Mouse (Mus musculus): ENCODE results near the gene Gda. TPM values are rescaled to one million over a fixed set of nuclear protein-coding genes. Genes with fewer than 3 reads are reported as not detected.

The Gda gene
- polyA plus RNA-seq, 1 experiment: 0.04 TPM

- no peaks in the 10 kb centered on the region for H3K79me2 ChIP-seq (ENCODE audit: control insufficient read depth, insufficient read depth)
- H3K4me2 ChIP-seq (ENCODE audit: low read depth): no peak overlapping the region
- no peak overlapping the region for H3ac ChIP-seq (ENCODE audit: control insufficient read depth, insufficient read length)
- no peaks in the 10 kb centered on the region for H3K36me3 ChIP-seq (ENCODE audit: control insufficient read depth, insufficient read depth)
- no peaks in the 10 kb centered on the region for H3K27me3 ChIP-seq (ENCODE audit: control insufficient read depth, insufficient read depth, insufficient read length)
- no peak overlapping the region for H3K4me3 ChIP-seq
- TF ChIP-seq USF1 (IDR thresholded peaks at IDR 0.05; ENCODE audit: low read depth): no peak
- TF ChIP-seq TCF12 (IDR thresholded peaks at IDR 0.05; ENCODE audit: insufficient read depth, poor library complexity, severe bottlenecking): no peak
- no peak for TF ChIP-seq CEBPB (IDR thresholded peaks at IDR 0.05; ENCODE audit: insufficient read depth, poor library complexity, severe bottlenecking)
- TF ChIP-seq TCF3 (IDR thresholded peaks at IDR 0.05; ENCODE audit: insufficient read length, low read depth): no peak
- no peak for TF ChIP-seq SRF (IDR thresholded peaks at IDR 0.05; ENCODE audit: control insufficient read depth, insufficient read length, low read depth)
- TF ChIP-seq MYOG (IDR thresholded peaks at IDR 0.05; ENCODE audit: control insufficient read depth in 1 of 3, insufficient read depth in 1 of 3, insufficient read length in 2 of 3, low read depth in 2 of 3): no peak
- no peak for TF ChIP-seq POLR2A (IDR thresholded peaks at IDR 0.05; ENCODE audit: insufficient read length, low read depth)
- no peak for TF ChIP-seq E2F4 (IDR thresholded peaks at IDR 0.05; ENCODE audit: insufficient read depth)
- TF ChIP-seq POLR2AphosphoS2 (IDR thresholded peaks at IDR 0.05; ENCODE audit: insufficient read length, low read depth): no peak
- TF ChIP-seq MYOD1 (IDR thresholded peaks at IDR 0.05; ENCODE audit: control insufficient read depth in 1 of 3, insufficient read length in 2 of 3, low read depth in 2 of 3): no peak
- no peak for TF ChIP-seq REST (IDR thresholded peaks at IDR 0.05; ENCODE audit: insufficient read depth, insufficient read length)
- TF ChIP-seq MAX (IDR thresholded peaks at IDR 0.05; ENCODE audit: low read depth): no peak
Observed at GRCm38 (mm10) chr19:21441787-21442186, 31.5 kb downstream of the Gda start.

GRCm38 (mm10) chr19:21440841-21441240 lies 32.4 kb downstream of the Gda start:
- Histone ChIP-seq H3K79me2 (ENCODE audit: control insufficient read depth, insufficient read depth) (no peaks in the 10 kb centered on the region), H3K27me3 (ENCODE audit: control insufficient read depth, insufficient read depth, insufficient read length) (no peaks in the 10 kb centered on the region), H3K36me3 (ENCODE audit: control insufficient read depth, insufficient read depth) (no peaks in the 10 kb centered on the region), H3K4me2 (ENCODE audit: low read depth) (no peak overlapping the region), H3K4me3 (no peak overlapping the region), H3ac (ENCODE audit: control insufficient read depth, insufficient read length) (no peak overlapping the region)
- TF ChIP-seq REST (IDR thresholded peaks at IDR 0.05; ENCODE audit: insufficient read depth, insufficient read length) (no peak), TCF3 (IDR thresholded peaks at IDR 0.05; ENCODE audit: insufficient read length, low read depth) (no peak), USF1 (IDR thresholded peaks at IDR 0.05; ENCODE audit: low read depth) (no peak), SRF (IDR thresholded peaks at IDR 0.05; ENCODE audit: control insufficient read depth, insufficient read length, low read depth) (no peak), MYOD1 (IDR thresholded peaks at IDR 0.05; ENCODE audit: control insufficient read depth in 1 of 3, insufficient read length in 2 of 3, low read depth in 2 of 3) (no peak), E2F4 (IDR thresholded peaks at IDR 0.05; ENCODE audit: insufficient read depth) (no peak), POLR2A (IDR thresholded peaks at IDR 0.05; ENCODE audit: insufficient read length, low read depth) (no peak), TCF12 (IDR thresholded peaks at IDR 0.05; ENCODE audit: insufficient read depth, poor library complexity, severe bottlenecking) (no peak), MYOG (IDR thresholded peaks at IDR 0.05; ENCODE audit: control insufficient read depth in 1 of 3, insufficient read depth in 1 of 3, insufficient read length in 2 of 3, low read depth in 2 of 3) (no peak)

GRCm38 (mm10) chr19:21439141-21439737 lies 34.0 kb downstream of the Gda start:
- Histone ChIP-seq H3K79me2 (ENCODE audit: control insufficient read depth, insufficient read depth) (no peaks in the 10 kb centered on the region), H3K4me2 (ENCODE audit: low read depth) (no peak overlapping the region), H3ac (ENCODE audit: control insufficient read depth, insufficient read length) (no peak overlapping the region), H3K27me3 (ENCODE audit: control insufficient read depth, insufficient read depth, insufficient read length) (no peaks in the 10 kb centered on the region), H3K36me3 (ENCODE audit: control insufficient read depth, insufficient read depth) (no peaks in the 10 kb centered on the region), H3K4me3 (no peak overlapping the region)
- TF ChIP-seq MAX (IDR thresholded peaks at IDR 0.05; ENCODE audit: low read depth) (no peak), SRF (IDR thresholded peaks at IDR 0.05; ENCODE audit: control insufficient read depth, insufficient read length, low read depth) (no peak), POLR2A (IDR thresholded peaks at IDR 0.05; ENCODE audit: insufficient read length, low read depth) (no peak), MYOD1 (IDR thresholded peaks at IDR 0.05; ENCODE audit: control insufficient read depth in 1 of 3, insufficient read length in 2 of 3, low read depth in 2 of 3) (no peak), POLR2AphosphoS2 (IDR thresholded peaks at IDR 0.05; ENCODE audit: insufficient read length, low read depth) (no peak), TCF12 (IDR thresholded peaks at IDR 0.05; ENCODE audit: insufficient read depth, poor library complexity, severe bottlenecking) (no peak), USF1 (IDR thresholded peaks at IDR 0.05; ENCODE audit: low read depth) (no peak), MYOG (IDR thresholded peaks at IDR 0.05; ENCODE audit: control insufficient read depth in 1 of 3, insufficient read depth in 1 of 3, insufficient read length in 2 of 3, low read depth in 2 of 3) (no peak), REST (IDR thresholded peaks at IDR 0.05; ENCODE audit: insufficient read depth, insufficient read length) (no peak), E2F4 (IDR thresholded peaks at IDR 0.05; ENCODE audit: insufficient read depth) (no peak), TCF3 (IDR thresholded peaks at IDR 0.05; ENCODE audit: insufficient read length, low read depth) (no peak), CEBPB (IDR thresholded peaks at IDR 0.05; ENCODE audit: insufficient read depth, poor library complexity, severe bottlenecking) (no peak)

- Histone ChIP-seq H3K36me3 (ENCODE audit: control insufficient read depth, insufficient read depth) (no peaks in the 10 kb centered on the region), H3ac (ENCODE audit: control insufficient read depth, insufficient read length) (no peak overlapping the region), H3K79me2 (ENCODE audit: control insufficient read depth, insufficient read depth) (no peaks in the 10 kb centered on the region), H3K4me3 (no peak overlapping the region), H3K27me3 (ENCODE audit: control insufficient read depth, insufficient read depth, insufficient read length) (no peaks in the 10 kb centered on the region), H3K4me2 (ENCODE audit: low read depth) (no peak overlapping the region)
- no peak for TF ChIP-seq REST (IDR thresholded peaks at IDR 0.05; ENCODE audit: insufficient read depth, insufficient read length)
- TF ChIP-seq POLR2AphosphoS2 (IDR thresholded peaks at IDR 0.05; ENCODE audit: insufficient read length, low read depth): no peak
- no peak for TF ChIP-seq CEBPB (IDR thresholded peaks at IDR 0.05; ENCODE audit: insufficient read depth, poor library complexity, severe bottlenecking)
- no peak for TF ChIP-seq E2F4 (IDR thresholded peaks at IDR 0.05; ENCODE audit: insufficient read depth)
- no peak for TF ChIP-seq MAX (IDR thresholded peaks at IDR 0.05; ENCODE audit: low read depth)
- TF ChIP-seq MYOD1 (IDR thresholded peaks at IDR 0.05; ENCODE audit: control insufficient read depth in 1 of 3, insufficient read length in 2 of 3, low read depth in 2 of 3): no peak
- TF ChIP-seq TCF3 (IDR thresholded peaks at IDR 0.05; ENCODE audit: insufficient read length, low read depth): no peak
- TF ChIP-seq MYOG (IDR thresholded peaks at IDR 0.05; ENCODE audit: control insufficient read depth in 1 of 3, insufficient read depth in 1 of 3, insufficient read length in 2 of 3, low read depth in 2 of 3): no peak
- TF ChIP-seq USF1 (IDR thresholded peaks at IDR 0.05; ENCODE audit: low read depth): no peak
- no peak for TF ChIP-seq TCF12 (IDR thresholded peaks at IDR 0.05; ENCODE audit: insufficient read depth, poor library complexity, severe bottlenecking)
- no peak for TF ChIP-seq SRF (IDR thresholded peaks at IDR 0.05; ENCODE audit: control insufficient read depth, insufficient read length, low read depth)
- no peak for TF ChIP-seq POLR2A (IDR thresholded peaks at IDR 0.05; ENCODE audit: insufficient read length, low read depth)
Observed at GRCm38 (mm10) chr19:21436566-21436965, 36.7 kb downstream of the Gda start.
